Mouse (Mus musculus) thymus, postnatal 36 days (tissue): ENCODE results near the gene Dcun1d3.
A peak's percentile ranks its signal among the peaks of the same experiment; 100 is the strongest.

ENCODE experiments used
- DNase-seq, 2 experiments: peaks; one replicate each; pipeline ENCODE4 v3.0.0; 2022; ENCODE audit warnings: mixed read lengths in 2 of 2

Dcun1d3 gene

GRCm38 (mm10) chr7:119895639-119896512, at the start of gene Dcun1d3, which contains the start of gene Lyrm1:
TSS of gene Dcun1d3 (minus strand) at chr7:119896298.
TSS of gene Lyrm1 (plus strand) at chr7:119895861.
- peak; percentile 97 to 98 for DNase-seq

DNA sequence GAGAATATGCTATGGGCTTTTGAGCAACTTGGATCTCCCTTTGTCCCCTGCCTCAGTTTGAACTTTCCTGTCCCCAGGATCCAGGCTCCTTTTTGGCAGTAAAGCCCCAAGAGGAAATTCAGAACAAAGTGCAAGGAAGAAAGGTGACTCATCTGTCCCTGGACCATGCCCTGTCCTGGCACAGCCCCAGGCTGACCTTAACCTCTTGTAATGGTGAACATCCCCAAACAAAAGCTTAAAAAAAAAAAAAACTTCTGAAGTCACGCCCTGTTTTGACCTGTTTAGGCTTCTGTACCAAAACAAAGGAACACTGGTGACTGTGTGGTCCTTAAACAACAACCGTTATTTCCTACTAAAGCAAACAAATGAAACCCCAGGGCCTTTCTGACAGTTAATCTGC, 45.5 kb upstream of the Dcun1d3 start:
- DNase-seq: no peak

DNA sequence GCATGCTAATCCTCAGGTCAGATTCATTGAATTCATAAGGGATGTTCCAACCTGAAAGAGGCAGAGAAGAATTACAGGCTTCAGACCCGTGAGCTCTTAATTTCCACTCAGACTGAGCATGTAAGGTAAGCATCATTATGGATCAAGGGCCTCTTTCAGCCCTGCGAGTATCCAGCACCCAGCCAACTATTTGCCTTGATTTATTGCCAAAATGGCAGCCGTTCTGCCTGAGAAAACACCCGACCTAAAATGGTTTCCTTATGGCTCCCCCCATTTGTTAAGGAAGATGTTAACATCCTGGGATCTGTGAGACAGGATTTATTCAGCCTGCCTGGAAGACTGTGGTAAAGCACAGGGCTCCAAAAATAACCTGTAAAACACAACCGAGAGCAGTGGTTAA, 40.9 kb upstream of the Dcun1d3 start:
- no peak for DNase-seq

GRCm38 (mm10) chr7:119936321-119936720, 40.2 kb upstream of the Dcun1d3 start:
- no peak for DNase-seq

DNA sequence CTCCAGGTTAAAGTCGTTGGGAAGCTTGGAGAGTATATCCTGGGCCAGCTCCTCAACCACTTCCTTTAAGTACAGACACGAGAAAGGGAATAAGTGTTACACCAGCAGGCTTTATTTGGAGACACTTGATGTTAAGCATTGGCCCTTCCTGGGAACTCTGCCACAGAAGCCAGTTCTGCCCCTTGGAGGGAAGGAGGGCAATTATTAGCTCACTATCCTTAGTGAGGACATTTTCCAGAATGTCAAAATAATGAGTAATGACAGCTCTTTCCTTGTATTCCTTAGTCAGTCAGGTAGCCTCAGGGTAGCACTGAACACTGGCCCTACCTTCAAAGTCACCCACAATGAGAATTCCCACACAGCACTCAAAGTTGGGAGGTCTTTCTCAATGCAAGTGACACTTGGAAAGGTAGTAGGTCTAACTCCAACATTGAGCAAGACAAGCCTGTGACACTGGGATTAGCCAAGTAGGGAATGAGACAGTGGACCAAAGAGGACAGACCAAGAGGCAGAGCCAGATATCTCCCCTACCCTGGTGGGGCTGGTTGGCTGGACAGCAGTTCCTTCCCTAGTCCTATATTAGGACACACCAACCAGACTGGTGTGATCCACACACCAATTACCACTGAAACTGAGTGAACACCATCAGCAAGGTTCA, 32.8 kb upstream of the Dcun1d3 start:
- no peak for DNase-seq

DNA sequence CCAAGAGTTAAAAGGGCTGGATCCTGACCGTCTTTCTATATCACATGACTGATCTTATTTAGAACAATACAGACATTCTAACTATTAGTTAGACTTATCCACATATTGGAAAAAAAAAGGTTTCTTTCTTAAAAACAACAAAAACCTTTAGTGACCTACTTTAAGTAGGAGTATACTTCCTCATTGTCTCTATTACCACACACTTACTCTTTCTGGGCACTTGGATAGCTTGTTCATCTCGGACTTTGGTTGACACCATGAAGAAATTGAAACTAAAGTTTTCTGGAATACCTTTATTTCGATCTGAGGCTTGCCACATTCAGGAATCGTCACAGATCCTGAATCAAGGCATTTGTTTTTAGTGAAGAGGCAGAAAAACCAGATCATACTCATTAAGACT, 25.0 kb upstream of the Dcun1d3 start:
- DNase-seq: no peak

GRCm38 (mm10) chr7:119920457-119920856, 24.4 kb upstream of the Dcun1d3 start:
- no peak for DNase-seq

GRCm38 (mm10) chr7:119911727-119912126, 15.6 kb upstream of the Dcun1d3 start:
- DNase-seq: no peak

- DNase-seq: no peak
Measured at GRCm38 (mm10) chr7:119906523-119907215, 10.6 kb upstream of the Dcun1d3 start.

GRCm38 (mm10) chr7:119899386-119900057, 3.4 kb upstream of the Dcun1d3 start:
- DNase-seq: no peak

- no peak for DNase-seq
Measured at GRCm38 (mm10) chr7:119898247-119898856, 2.3 kb upstream of the Dcun1d3 start.

DNA sequence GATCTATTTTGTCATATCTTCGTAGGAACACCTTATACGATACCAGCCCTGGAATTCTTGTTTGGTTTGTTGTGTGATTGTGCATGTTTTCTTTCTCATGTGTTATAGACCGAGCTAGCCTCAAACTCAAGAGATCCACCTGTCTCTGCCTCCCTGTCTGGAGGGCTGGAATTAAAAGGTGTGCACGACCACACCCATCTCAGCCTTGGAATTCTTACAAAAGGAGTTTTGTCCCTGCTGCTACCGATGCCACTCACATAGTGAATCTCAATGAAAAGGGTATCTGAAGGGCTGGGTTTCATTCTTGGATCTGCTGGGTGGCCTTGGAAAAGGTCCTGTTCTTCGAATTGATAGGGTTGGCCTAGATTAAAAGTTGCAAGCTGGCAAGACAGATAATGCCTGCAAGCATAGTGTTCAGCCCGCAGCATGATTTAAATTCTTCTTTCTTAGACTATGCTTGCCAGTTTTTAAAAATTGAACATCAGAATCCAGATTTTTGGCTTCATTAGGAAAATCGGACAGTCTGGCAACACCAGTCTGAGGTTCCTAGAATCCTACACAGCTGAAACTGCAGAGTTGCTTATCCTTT, 1.5 kb upstream of the Dcun1d3 start:
- no peak for DNase-seq

- DNase-seq: no peak
Measured at GRCm38 (mm10) chr7:119894818-119895544, 1.1 kb downstream of the Dcun1d3 start.

- DNase-seq: no peak
Measured at GRCm38 (mm10) chr7:119892742-119893141, 3.4 kb downstream of the Dcun1d3 start.

DNA sequence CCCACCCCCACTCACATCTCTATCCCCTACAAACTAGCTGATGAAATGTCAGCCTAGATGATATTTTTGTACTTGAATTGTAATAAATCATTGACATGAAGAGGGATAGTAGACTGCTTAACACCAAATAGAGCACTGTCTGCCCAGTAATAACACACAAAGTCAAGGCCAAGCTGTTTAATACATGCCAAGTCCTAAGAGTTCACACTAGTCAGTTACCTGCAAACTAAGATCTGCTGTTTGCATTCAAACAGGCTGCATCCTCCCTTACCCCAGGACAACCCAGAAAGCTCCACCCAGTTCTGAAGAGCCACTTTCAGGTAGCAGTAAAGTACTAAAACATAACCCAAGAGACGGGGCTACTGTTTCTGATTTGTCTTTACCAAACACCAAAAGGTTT, 3.9 kb downstream of the Dcun1d3 start:
- DNase-seq: no peak

GRCm38 (mm10) chr7:119887887-119888286, 8.2 kb downstream of the Dcun1d3 start:
- no peak for DNase-seq

DNA sequence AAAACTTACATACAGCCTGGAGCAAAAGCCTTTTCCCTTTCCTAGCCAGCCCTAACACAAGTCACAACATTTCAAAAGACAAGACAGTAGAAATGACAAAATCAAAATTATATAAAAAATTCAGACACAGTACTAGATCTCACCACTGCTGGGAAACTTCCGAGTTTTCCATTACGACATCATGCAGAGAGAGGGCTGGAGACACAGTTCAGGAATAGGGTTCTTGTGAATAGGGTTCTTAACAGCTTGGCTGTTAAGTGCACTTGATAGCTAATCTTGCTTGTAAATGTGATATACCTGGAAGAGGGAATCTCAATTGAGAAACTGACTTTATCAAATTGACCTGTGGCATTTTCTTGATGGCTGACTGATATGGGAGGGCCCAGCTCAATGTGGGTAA, 14.9 kb downstream of the Dcun1d3 start:
- DNase-seq: no peak

DNA sequence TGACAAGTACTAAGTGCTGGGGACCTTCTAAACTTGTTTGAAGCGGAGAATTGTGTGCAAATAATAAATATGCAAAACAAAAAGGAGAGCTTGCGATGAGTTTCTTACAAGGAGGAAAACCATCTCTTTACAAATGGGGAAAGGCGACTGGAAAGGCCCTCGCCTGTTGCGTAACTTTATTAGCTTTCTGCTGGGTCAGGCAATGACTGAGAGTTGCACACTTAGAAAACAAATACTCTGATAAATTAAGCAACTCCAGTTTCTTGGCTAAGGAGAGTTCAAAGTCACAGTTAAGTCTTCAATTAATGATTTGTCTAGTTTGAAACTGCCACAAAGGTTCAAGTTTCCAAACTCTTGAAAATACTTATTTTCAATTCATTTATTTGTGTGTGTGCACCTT, 15.8 kb downstream of the Dcun1d3 start:
- no peak for DNase-seq

DNA sequence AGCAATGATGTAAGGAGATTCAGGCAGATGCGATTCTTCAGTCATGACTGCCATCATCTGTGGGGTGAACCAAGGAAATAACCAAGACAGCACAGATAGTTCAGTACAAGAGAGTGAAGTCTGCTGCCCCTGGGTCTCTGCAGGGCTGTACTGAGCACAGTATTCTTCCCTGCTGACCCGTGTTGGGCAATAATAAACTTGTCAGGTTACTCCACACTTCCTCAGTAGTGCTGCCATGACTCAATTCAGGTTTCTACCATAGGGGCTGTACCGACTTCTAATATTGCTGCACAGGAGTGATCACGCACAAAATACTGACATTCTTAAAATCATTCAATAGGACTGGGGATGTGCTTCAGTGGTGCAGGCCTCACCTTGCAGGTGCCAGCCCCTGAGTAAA, 16.9 kb downstream of the Dcun1d3 start:
- DNase-seq: no peak

DNA sequence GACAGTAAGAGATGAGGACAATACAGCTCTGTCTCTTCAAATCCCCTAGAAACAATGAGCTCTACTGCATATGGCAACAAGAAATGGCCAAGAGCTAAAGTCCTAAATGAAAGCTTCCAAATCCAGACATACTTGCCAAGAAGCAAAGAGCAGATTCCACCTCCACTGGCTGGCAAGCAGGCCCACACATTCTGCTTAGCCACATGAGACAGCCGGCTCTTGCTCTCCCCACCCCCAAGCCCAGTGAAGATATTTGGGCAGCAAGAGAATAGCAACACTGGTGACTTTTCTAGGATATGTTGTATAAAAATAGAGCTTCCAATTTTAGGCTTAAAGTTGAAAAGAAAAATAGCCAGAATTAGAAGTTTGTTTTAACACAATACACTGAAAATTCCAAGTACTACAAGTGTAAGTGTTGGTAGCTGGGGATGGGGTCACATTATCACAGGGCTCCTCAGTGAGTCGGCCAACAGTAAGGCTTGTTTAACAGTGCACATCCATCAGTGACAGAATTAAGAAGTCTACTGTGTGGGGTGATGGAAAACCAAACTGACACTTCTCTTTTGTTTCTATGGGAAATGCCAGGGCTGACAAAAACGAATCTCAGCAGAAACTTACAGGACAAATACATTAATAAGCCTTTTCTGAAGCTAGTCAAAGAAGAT, 20.2 kb downstream of the Dcun1d3 start:
- no peak for DNase-seq

GRCm38 (mm10) chr7:119873050-119873449, 23.0 kb downstream of the Dcun1d3 start:
- DNase-seq: no peak
